Mouse (Mus musculus) thymus, adult 2 months (tissue): ENCODE data around the gene Itgal.

Source experiments
- CTCF ChIP-seq: fragments of 200-500 bp; IDR thresholded peaks from 2 replicates; pipeline ENCODE4 v1.5.1; 2012; ENCODE audit warnings: mild to moderate bottlenecking, control low read depth, low read length, moderate library complexity, borderline replicate concordance; ENCODE audit not compliant: control insufficient read depth, poor library complexity, insufficient read depth; ENCODE audit errors: extremely low read depth
- POLR2A ChIP-seq: fragments of 200-500 bp; IDR thresholded peaks from 2 replicates; pipeline ENCODE4 v1.6.1; 2012; ENCODE audit warnings: mild to moderate bottlenecking, low read length, control low read depth, moderate library complexity; ENCODE audit not compliant: control insufficient read depth, poor library complexity, insufficient read depth; ENCODE audit errors: extremely low read depth

GRCm38 (mm10) chr7:127321106-127321505, 25.0 kb downstream of the Itgal start:
- TF ChIP-seq POLR2A = no peak
- TF ChIP-seq CTCF = no peak
